Mouse (Mus musculus) CH12.LX (cell line): ENCODE results near the gene Xpo6. TPM values are rescaled to one million over a fixed set of nuclear protein-coding genes. Genes with fewer than 3 reads are reported as not detected.

Source experiments
- DNase-seq: peaks from one replicate; pipeline ENCODE4 v3.0.0-alpha.2; 2013; ENCODE audit errors: extremely low read depth
- H3K27ac ChIP-seq: 2 replicates; pipeline ENCODE4 v1.5.1; 2012; ENCODE audit warnings: low read depth, mild to moderate bottlenecking, control low read depth, moderate library complexity; ENCODE audit not compliant: insufficient read depth
- H3K27me3 ChIP-seq: replicated peaks from 2 replicates; pipeline ENCODE3; 2012; ENCODE audit warnings: inconsistent platforms
- H3K36me3 ChIP-seq, 2 experiments: replicated peaks in 1 of 2; 2 replicates each; pipeline versions ENCODE3 to v1.6.1; 2012; ENCODE audit warnings: inconsistent platforms in 1 of 2, low read length in 1 of 2, mild to moderate bottlenecking in 1 of 2, mixed read lengths in 1 of 2, moderate library complexity in 1 of 2; ENCODE audit not compliant: control insufficient read depth in 1 of 2, insufficient read depth in 1 of 2
- H3K4me1 ChIP-seq, 2 experiments: 2 replicates each; pipeline ENCODE4 v1.6.1; 2012; ENCODE audit warnings: inconsistent platforms in 1 of 2, moderate library complexity in 1 of 2; ENCODE audit not compliant: insufficient read depth in 2 of 2, control insufficient read depth in 1 of 2
- H3K4me2 ChIP-seq: 2 replicates; pipeline ENCODE4 v1.6.1; 2012; ENCODE audit warnings: low read depth, mild to moderate bottlenecking, control low read depth; ENCODE audit not compliant: poor library complexity, insufficient read depth, severe bottlenecking
- H3K4me3 ChIP-seq, 3 experiments: fragments of 150-350 bp in 1 of 3; sonication (generic) in 1 of 3; replicated peaks in 1 of 3; 2 replicates each; pipeline versions ENCODE3 to v1.5.1; 2011 to 2012; ENCODE audit warnings: low read depth in 2 of 3, low read length in 2 of 3, mild to moderate bottlenecking in 2 of 3, moderate library complexity in 2 of 3, control low read depth in 1 of 3, improper control_type of control experiment in 1 of 3, inconsistent platforms in 1 of 3, mixed read lengths in 1 of 3; ENCODE audit not compliant: poor library complexity in 1 of 3
- H3K79me2 ChIP-seq: replicated peaks from 2 replicates; pipeline ENCODE4 v1.6.1; 2012; ENCODE audit warnings: mild to moderate bottlenecking, moderate library complexity; ENCODE audit not compliant: control insufficient read depth, poor library complexity, insufficient read depth, severe bottlenecking; ENCODE audit errors: extremely low read depth
- H3K9ac ChIP-seq: 2 replicates; pipeline ENCODE4 v1.6.1; 2012; ENCODE audit warnings: low read depth, mild to moderate bottlenecking, control low read depth, moderate library complexity; ENCODE audit not compliant: insufficient read depth
- H3K9me3 ChIP-seq: replicated peaks from 2 replicates; pipeline ENCODE3; 2012; ENCODE audit warnings: low read length, inconsistent platforms, mixed read lengths
- BHLHE40 ChIP-seq: IDR thresholded peaks from 2 replicates; pipeline ENCODE4 v1.6.1; 2011; ENCODE audit warnings: mild to moderate bottlenecking, low read depth, low read length, improper control_type of control experiment
- CHD1 ChIP-seq: IDR thresholded peaks from 2 replicates; pipeline ENCODE4 v1.6.1; 2012; ENCODE audit warnings: low read depth, low read length, improper control_type of control experiment, inconsistent platforms
- CHD2 ChIP-seq: IDR thresholded peaks from 2 replicates; pipeline ENCODE4 v1.6.1; 2011; ENCODE audit warnings: low read length, improper control_type of control experiment
- EP300 ChIP-seq: IDR thresholded peaks from 2 replicates; pipeline ENCODE4 v1.6.1; 2011; ENCODE audit warnings: low read length, improper control_type of control experiment
- ETS1 ChIP-seq: conservative IDR thresholded peaks from 2 replicates; pipeline ENCODE4 v1.6.1; 2012; ENCODE audit warnings: low read depth, mild to moderate bottlenecking, inconsistent platforms, low read length, improper control_type of control experiment, moderate library complexity
- IRF4 ChIP-seq: IDR thresholded peaks from 2 replicates; pipeline ENCODE4 v1.6.1; 2014; ENCODE audit warnings: low read depth, mild to moderate bottlenecking, inconsistent platforms, low read length, improper control_type of control experiment
- JUN ChIP-seq: IDR thresholded peaks from 2 replicates; pipeline ENCODE4 v1.6.1; 2011; ENCODE audit warnings: low read depth, mild to moderate bottlenecking, low read length, improper control_type of control experiment, moderate library complexity; ENCODE audit not compliant: insufficient read depth
- KAT2A ChIP-seq: IDR thresholded peaks from 2 replicates; pipeline ENCODE4 v1.6.1; 2012; ENCODE audit warnings: low read length, improper control_type of control experiment, inconsistent platforms; ENCODE audit not compliant: insufficient replicate concordance
- MAFK ChIP-seq: IDR thresholded peaks from 2 replicates; pipeline ENCODE4 v1.6.1; 2011; ENCODE audit warnings: low read length, improper control_type of control experiment; ENCODE audit not compliant: insufficient replicate concordance
- MAX ChIP-seq: IDR thresholded peaks from 2 replicates; pipeline ENCODE4 v1.6.1; 2011; ENCODE audit warnings: low read length, improper control_type of control experiment
- MEF2A ChIP-seq: IDR thresholded peaks from 2 replicates; pipeline ENCODE4 v1.6.1; 2014; ENCODE audit warnings: low read depth, mild to moderate bottlenecking, inconsistent platforms, low read length, improper control_type of control experiment, borderline replicate concordance
- MXI1 ChIP-seq: IDR thresholded peaks from 2 replicates; pipeline ENCODE4 v1.6.1; 2011; ENCODE audit warnings: mild to moderate bottlenecking, low read depth, low read length, improper control_type of control experiment
- MYC ChIP-seq: IDR thresholded peaks from 2 replicates; pipeline ENCODE4 v1.6.1; 2011; ENCODE audit warnings: low read depth, mild to moderate bottlenecking, improper control_type of control experiment, low read length
- NELFE ChIP-seq: IDR thresholded peaks from 2 replicates; pipeline ENCODE4 v1.6.1; 2011; ENCODE audit warnings: low read depth, low read length, improper control_type of control experiment
- PAX5 ChIP-seq: IDR thresholded peaks from 2 replicates; pipeline ENCODE4 v1.6.1; 2012; ENCODE audit warnings: low read length, inconsistent platforms, mixed read lengths
- POLR2A ChIP-seq: IDR thresholded peaks from 2 replicates; pipeline ENCODE4 v1.6.1; 2011; ENCODE audit warnings: low read depth, mild to moderate bottlenecking, improper control_type of control experiment, low read length
- SMC3 ChIP-seq: IDR thresholded peaks from 2 replicates; pipeline ENCODE4 v1.6.1; 2011; ENCODE audit warnings: low read depth, low read length, improper control_type of control experiment
- TBP ChIP-seq: conservative IDR thresholded peaks from 2 replicates; pipeline ENCODE4 v1.6.1; 2011; ENCODE audit warnings: low read depth, low read length, improper control_type of control experiment
- ZC3H11A ChIP-seq: IDR thresholded peaks from 2 replicates; pipeline ENCODE4 v1.6.1; 2012; ENCODE audit warnings: low read depth, mild to moderate bottlenecking, inconsistent platforms, low read length, improper control_type of control experiment
- ZMIZ1 ChIP-seq: IDR thresholded peaks from 2 replicates; pipeline ENCODE4 v1.6.1; 2012; ENCODE audit warnings: low read depth, mild to moderate bottlenecking, inconsistent platforms, low read length, improper control_type of control experiment
- dilution Hi-C: fragments of 300-500 bp; cut with MboI; formaldehyde crosslinking; loops from 2 replicates; pipeline ENCODE4 v1.14.3; 2020; ENCODE audit warnings: low sequenced_read_pairs; ENCODE audit not compliant: extremely low pct_unique_long_range_greater_than_20kb, extremely low pct_ligation_motif_present
- in situ Hi-C: fragments of 300-500 bp; cut with MboI; formaldehyde crosslinking; loops from 3 replicates; pipeline ENCODE4 v1.14.3; 2019; ENCODE audit warnings: low sequenced_read_pairs, low pct_ligation_motif_present, low pct_unique_long_range_greater_than_20kb, mixed read lengths
- polyA plus RNA-seq: library from polyadenylated mRNA; unstranded; fragments of >175 nt; gene quantifications from 2 replicates; pipeline ENCODE4 v1.2.1, GENCODE M21; 2012; ENCODE audit warnings: low read depth; ENCODE audit not compliant: insufficient read length
- total RNA-seq, 2 experiments: library from RNA; depleted of rRNA; stranded (reverse); fragments of 300-350 nt in 1 of 2; fragments of >200 nt in 1 of 2; gene quantifications; 2 replicates each; pipeline ENCODE4 v1.2.3; 2012 to 2014

Xpo6 gene
- total and polyA plus RNA-seq, 3 experiments = 49.9 to 149 (median 79.1) TPM

- H3K27me3 ChIP-seq = peaks cover 4% of the 10 kb centered on the region
- DNase-seq = no peak
- no peak overlapping the region for H3K9ac ChIP-seq
- no peaks in the 10 kb centered on the region for H3K9me3 ChIP-seq
- no peaks in the 10 kb centered on the region for H3K36me3 ChIP-seq
- dilution Hi-C loops = no loop called here
- H3K4me1 ChIP-seq = peaks cover 0 to 12% of the 10 kb centered on the region in 2 experiments; a peak in 2 of 4 replicates
- no peak overlapping the region for H3K27ac ChIP-seq
- no peak for TF ChIP-seq ETS1
- no peak for TF ChIP-seq IRF4
- no peak for TF ChIP-seq MYC
- TF ChIP-seq POLR2A = no peak
- no peak for TF ChIP-seq PAX5
- no peak for TF ChIP-seq CHD1
- TF ChIP-seq, all 38 proteins: peak for 0
- no peak overlapping the region for H3K4me3 ChIP-seq
- H3K4me2 ChIP-seq = no peak overlapping the region
- in situ Hi-C loops = no loop called here
- no peaks in the 10 kb centered on the region for H3K79me2 ChIP-seq
These were observed 16.6 kb upstream of the Xpo6 start for GRCm38 (mm10) chr7:126216867-126217266.

GRCm38 (mm10) chr7:126210856-126211255, 10.6 kb upstream of the Xpo6 start:
- no peak overlapping the region for H3K4me2 ChIP-seq
- dilution Hi-C loops (no loop called here), in situ Hi-C loops (no loop called here)
- H3K9ac ChIP-seq = no peak overlapping the region
- H3K9me3 ChIP-seq = no peaks in the 10 kb centered on the region
- no peaks in the 10 kb centered on the region for H3K79me2 ChIP-seq
- peaks cover 4% of the 10 kb centered on the region for H3K27me3 ChIP-seq
- H3K36me3 ChIP-seq = no peaks in the 10 kb centered on the region
- peak; percentile 50 for DNase-seq
- peaks cover 0 to 25% of the 10 kb centered on the region in 2 experiments; a peak in 3 of 4 replicates for H3K4me1 ChIP-seq
- no peak overlapping the region for H3K27ac ChIP-seq
- no peak overlapping the region for H3K4me3 ChIP-seq
- no peak for TF ChIP-seq KAT2A
- no peak for TF ChIP-seq MXI1
- TF ChIP-seq MAFK = no peak
- TF ChIP-seq NELFE = no peak
- no peak for TF ChIP-seq TBP

- in situ Hi-C loops (no loop called here), dilution Hi-C loops (no loop called here)
- Histone ChIP-seq H3K79me2 (peaks cover 41% of the 10 kb centered on the region), H3K9ac (no peak overlapping the region), H3K4me2 (peak overlapping the region; percentile 9; the same call in 1 of the 2 replicates), H3K27me3 (no peaks in the 10 kb centered on the region), H3K36me3 (peaks cover 0 to 14% of the 10 kb centered on the region in 2 experiments), H3K4me3 (peak overlapping the region; percentile 61 to 83 (median 76)), H3K9me3 (no peaks in the 10 kb centered on the region), H3K4me1 (peaks cover 4 to 23% of the 10 kb centered on the region in 2 experiments; a peak in 2 of 4 replicates), H3K27ac (no peak overlapping the region)
- DNase-seq = no peak
- TF ChIP-seq TBP (no peak), PAX5 (no peak), ETS1 (no peak), ZC3H11A (no peak), JUN (no peak), IRF4 (no peak), MEF2A (no peak), CHD2 (no peak), MYC (no peak), ZMIZ1 (no peak), BHLHE40 (no peak), EP300 (no peak), MXI1 (no peak), MAX (no peak), SMC3 (no peak)
These were observed 670 bp upstream of the Xpo6 start for GRCm38 (mm10) chr7:126200997-126201345.
